Mouse (Mus musculus) neural tube, embryonic 11.5 days (tissue): ENCODE data around the gene Plod1. TPM values are rescaled to one million over a fixed set of nuclear protein-coding genes. Genes with fewer than 3 reads are reported as not detected.

Source experiments
- ATAC-seq: fragments of 200-750 bp; cut with Nextera tagmentation; 2 replicates; pipeline ENCODE4 v1.8.0; 2017; ENCODE audit warnings: moderate number of reproducible peaks, mild to moderate bottlenecking, moderate TSS enrichment, moderate library complexity; ENCODE audit not compliant: insufficient read depth, low FRiP score, low TSS enrichment
- DNase-seq: peaks from one replicate; pipeline ENCODE4 v3.0.0-alpha.2; 2015; ENCODE audit warnings: low spot score
- H3K27ac ChIP-seq: fragments of 300-500 bp; sonication (generic); 2 replicates; pipeline ENCODE4 v1.5.1; 2014; ENCODE audit warnings: low read depth, mild to moderate bottlenecking, low read length
- H3K27me3 ChIP-seq: fragments of 300-500 bp; sonication (generic); 2 replicates; pipeline ENCODE4 v1.6.1; 2014; ENCODE audit warnings: mild to moderate bottlenecking, low read length, mixed read lengths; ENCODE audit not compliant: control insufficient read depth, insufficient read depth
- H3K36me3 ChIP-seq: fragments of 300-500 bp; sonication (generic); 2 replicates; pipeline ENCODE4 v1.6.1; 2014; ENCODE audit warnings: mild to moderate bottlenecking, low read length, moderate library complexity, mixed read lengths; ENCODE audit not compliant: control insufficient read depth, insufficient read depth
- H3K4me1 ChIP-seq: fragments of 300-500 bp; sonication (generic); 2 replicates; pipeline ENCODE4 v1.6.1; 2014; ENCODE audit warnings: low read length, mixed read lengths; ENCODE audit not compliant: control insufficient read depth, insufficient read depth
- H3K4me2 ChIP-seq: fragments of 300-500 bp; sonication (generic); 2 replicates; pipeline ENCODE4 v1.6.1; 2014; ENCODE audit warnings: low read depth, mild to moderate bottlenecking, moderate library complexity
- H3K4me3 ChIP-seq: fragments of 300-500 bp; sonication (generic); 2 replicates; pipeline ENCODE4 v1.5.1; 2014; ENCODE audit warnings: low read depth, low read length
- H3K9ac ChIP-seq: fragments of 300-500 bp; sonication (generic); 2 replicates; pipeline ENCODE4 v1.6.1; 2014; ENCODE audit warnings: mild to moderate bottlenecking, low read length
- H3K9me3 ChIP-seq: fragments of 300-500 bp; sonication (generic); 2 replicates; pipeline ENCODE4 v1.6.1; 2016; ENCODE audit warnings: low read length; ENCODE audit not compliant: control insufficient read depth
- WGBS: fragments of 180-500 bp; shearing (Covaris S2); extraction: QIAGEN DNeasy Blood & Tissue Kit; methylation state at CpG from one replicate; pipeline ENCODE4 v1.1.7; 2014; 5-methylcytosine and 5-hydroxymethylcytosine counted together
- polyA plus RNA-seq: library from polyadenylated mRNA; unstranded; fragments of >200 nt; fragmentation: Nextera tagmentation; extraction: Ambion mirVana; gene quantifications from 2 replicates; pipeline ENCODE4 v1.2.1, GENCODE M21; 2014

The Plod1 gene
- polyA plus RNA-seq, 1 experiment from 2014 or later = 35.2 TPM

DNA sequence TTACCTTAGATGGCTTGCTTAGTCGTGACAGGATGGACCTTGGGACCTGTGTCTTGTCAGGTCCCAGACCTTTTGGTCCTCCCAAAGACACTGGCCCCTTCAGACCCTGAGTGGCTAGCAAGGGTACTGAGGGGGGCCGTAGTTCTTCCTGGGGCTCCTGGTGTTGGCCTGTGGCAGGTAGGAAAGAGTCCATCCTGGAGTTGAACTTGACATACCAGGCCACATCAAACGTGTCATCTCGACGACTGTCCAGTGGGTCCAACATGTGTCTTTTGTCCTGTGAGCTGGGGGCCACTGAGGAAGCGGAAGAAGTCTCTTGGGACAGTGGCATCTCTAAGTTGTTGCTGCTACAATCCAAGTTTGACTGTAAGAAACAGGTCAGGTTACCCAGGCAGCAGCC, 70.9 kb downstream of the Plod1 start:
- Histone ChIP-seq H3K9me3 (0 out of 2 replicates have a peak, but pooled peaks cover 2% of the 10 kb centered on the region), H3K36me3 (peaks cover 17% of the 10 kb centered on the region), H3K4me2 (no peak overlapping the region), H3K4me1 (peaks cover 14% of the 10 kb centered on the region), H3K27ac (no peak overlapping the region), H3K9ac (no peak overlapping the region), H3K4me3 (no peak overlapping the region), H3K27me3 (no peaks in the 10 kb centered on the region)
- 95% methylated on average over 6 of the region's 6 CpGs for WGBS
- no peak for DNase-seq
- no peak for ATAC-seq

DNA sequence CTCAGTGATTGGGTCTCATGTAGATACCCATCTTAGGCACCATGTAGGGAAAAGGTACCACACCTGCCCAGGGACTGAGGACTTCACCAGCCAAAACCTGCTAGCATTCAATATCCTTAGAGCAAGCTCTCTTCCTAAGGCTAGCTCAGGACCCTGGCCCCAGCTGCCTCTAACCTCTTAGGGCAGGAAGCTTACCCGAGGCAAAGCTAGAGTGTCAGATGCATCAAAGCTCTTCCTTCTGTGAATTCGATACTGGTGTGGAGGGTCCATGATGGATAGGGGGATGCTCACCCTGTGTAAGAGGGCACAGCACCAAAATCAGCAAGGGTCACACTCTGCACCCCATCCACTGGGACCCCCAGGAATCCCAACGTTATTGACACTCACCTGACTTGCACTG, 74.5 kb downstream of the Plod1 start:
- DNase-seq (no peak), ATAC-seq (no peak)
- H3K4me2 ChIP-seq = no peak overlapping the region
- H3K27me3 ChIP-seq = no peaks in the 10 kb centered on the region
- peaks cover 18% of the 10 kb centered on the region for H3K36me3 ChIP-seq
- H3K9me3 ChIP-seq = 0 out of 2 replicates have a peak, but pooled peaks cover 2% of the 10 kb centered on the region
- H3K9ac ChIP-seq = no peak overlapping the region
- 89% methylated on average over 3 of the region's 3 CpGs for WGBS
- H3K4me1 ChIP-seq = no peaks in the 10 kb centered on the region
- H3K27ac ChIP-seq = no peak overlapping the region
- no peak overlapping the region for H3K4me3 ChIP-seq

Other genes with a start within 250 kb of the Plod1 start
- not detected in 2 replicates for gene Zfp534, start 234.2 kb downstream of the Plod1 start, polyA plus RNA-seq
- 7.2 and 7.5 TPM in 2 replicates for gene Zfp984, start 127.0 kb downstream of the Plod1 start, polyA plus RNA-seq
- gene Zfp933, start 88.4 kb downstream of the Plod1 start, polyA plus RNA-seq = 5.0 and 5.8 TPM in 2 replicates
- gene Miip, start 68.0 kb downstream of the Plod1 start, polyA plus RNA-seq = 35.1 and 37.2 TPM in 2 replicates
- gene Fv1, start 67.8 kb downstream of the Plod1 start, polyA plus RNA-seq = 12.7 and 15.4 TPM in 2 replicates
- 47.5 and 50.0 TPM in 2 replicates for gene Mfn2, start 32.1 kb downstream of the Plod1 start, polyA plus RNA-seq
- gene 2510039O18Rik, start 4.1 kb upstream of the Plod1 start, polyA plus RNA-seq = 19.7 and 20.6 TPM in 2 replicates
- 0.72 and 0.87 TPM in 2 replicates for gene Nppb, start 49.0 kb upstream of the Plod1 start, polyA plus RNA-seq
- gene Nppa, start 64.0 kb upstream of the Plod1 start, polyA plus RNA-seq = 1.2 and 2.9 TPM in 2 replicates
- gene Clcn6, start 102.1 kb upstream of the Plod1 start, polyA plus RNA-seq = 20.9 and 24.2 TPM in 2 replicates
- gene Mthfr, start 102.3 kb upstream of the Plod1 start, polyA plus RNA-seq = 22.0 and 22.7 TPM in 2 replicates
- gene Agtrap, start 151.3 kb upstream of the Plod1 start, polyA plus RNA-seq = 9.1 and 10.7 TPM in 2 replicates
- gene Mad2l2, start 193.6 kb upstream of the Plod1 start, polyA plus RNA-seq = 71.7 and 78.3 TPM in 2 replicates
- 9.8 and 10.5 TPM in 2 replicates for gene Draxin, start 193.9 kb upstream of the Plod1 start, polyA plus RNA-seq
- 11.7 and 13.9 TPM in 2 replicates for gene Fbxo6, start 215.4 kb upstream of the Plod1 start, polyA plus RNA-seq
- 59.6 and 60.8 TPM in 2 replicates for gene Fbxo44, start 223.7 kb upstream of the Plod1 start, polyA plus RNA-seq
- 1.3 and 2.8 TPM in 2 replicates for gene Fbxo2, start 223.9 kb upstream of the Plod1 start, polyA plus RNA-seq